Mouse (Mus musculus) spleen, adult 18-20 months (tissue): ENCODE data around the gene Atxn7l2.
A peak's percentile ranks its signal among the peaks of the same experiment; 100 is the strongest.

Source experiments
- DNase-seq, 2 experiments: peaks; one replicate each; pipeline ENCODE4 v3.0.0; 2022; ENCODE audit warnings: mixed read lengths in 2 of 2

Gene Atxn7l2

GRCm38 (mm10) chr3:108204470-108204869 lies 6.3 kb downstream of the Atxn7l2 start:
- DNase-seq = no peak

DNA sequence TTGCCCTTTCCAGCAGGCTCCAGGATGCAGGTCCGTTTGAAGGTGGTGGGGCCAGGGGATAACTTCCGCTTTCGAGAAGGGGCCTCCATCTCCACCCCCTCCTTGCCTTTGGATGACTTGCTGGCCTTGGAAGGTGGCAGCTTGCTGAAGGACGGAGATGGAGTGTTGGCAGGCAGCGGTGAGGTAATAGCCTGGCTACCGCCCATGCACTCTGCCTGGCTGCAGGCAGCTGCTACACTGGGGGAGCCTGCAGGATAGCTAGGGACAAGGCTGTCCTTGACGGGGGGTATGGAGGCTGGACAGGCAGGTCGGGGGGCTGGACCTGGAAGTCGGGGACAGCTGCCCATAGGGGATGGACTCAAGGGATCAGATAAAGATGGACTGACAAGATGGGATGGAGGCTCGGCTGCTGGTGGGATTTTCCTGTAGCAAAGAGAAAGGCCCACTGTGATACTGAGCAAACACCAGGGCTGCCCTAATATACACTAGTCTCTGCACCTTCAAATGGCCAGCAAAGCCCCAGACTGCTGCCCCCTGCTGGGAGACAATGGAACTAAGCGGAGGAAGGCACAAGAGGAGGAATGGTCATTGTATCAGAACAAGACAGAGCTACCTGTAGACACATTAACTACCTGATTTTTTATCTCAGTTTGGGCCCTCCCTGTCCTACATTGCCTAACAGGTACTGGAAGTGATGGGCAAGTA lies 7.0 kb downstream of the Atxn7l2 start:
- peak; percentile 63 to 85 for DNase-seq

GRCm38 (mm10) chr3:108203212-108203611 lies 7.5 kb downstream of the Atxn7l2 start:
- DNase-seq = no peak

- no peak for DNase-seq
These were observed 8.2 kb downstream of the Atxn7l2 start for GRCm38 (mm10) chr3:108202506-108202905.

DNA sequence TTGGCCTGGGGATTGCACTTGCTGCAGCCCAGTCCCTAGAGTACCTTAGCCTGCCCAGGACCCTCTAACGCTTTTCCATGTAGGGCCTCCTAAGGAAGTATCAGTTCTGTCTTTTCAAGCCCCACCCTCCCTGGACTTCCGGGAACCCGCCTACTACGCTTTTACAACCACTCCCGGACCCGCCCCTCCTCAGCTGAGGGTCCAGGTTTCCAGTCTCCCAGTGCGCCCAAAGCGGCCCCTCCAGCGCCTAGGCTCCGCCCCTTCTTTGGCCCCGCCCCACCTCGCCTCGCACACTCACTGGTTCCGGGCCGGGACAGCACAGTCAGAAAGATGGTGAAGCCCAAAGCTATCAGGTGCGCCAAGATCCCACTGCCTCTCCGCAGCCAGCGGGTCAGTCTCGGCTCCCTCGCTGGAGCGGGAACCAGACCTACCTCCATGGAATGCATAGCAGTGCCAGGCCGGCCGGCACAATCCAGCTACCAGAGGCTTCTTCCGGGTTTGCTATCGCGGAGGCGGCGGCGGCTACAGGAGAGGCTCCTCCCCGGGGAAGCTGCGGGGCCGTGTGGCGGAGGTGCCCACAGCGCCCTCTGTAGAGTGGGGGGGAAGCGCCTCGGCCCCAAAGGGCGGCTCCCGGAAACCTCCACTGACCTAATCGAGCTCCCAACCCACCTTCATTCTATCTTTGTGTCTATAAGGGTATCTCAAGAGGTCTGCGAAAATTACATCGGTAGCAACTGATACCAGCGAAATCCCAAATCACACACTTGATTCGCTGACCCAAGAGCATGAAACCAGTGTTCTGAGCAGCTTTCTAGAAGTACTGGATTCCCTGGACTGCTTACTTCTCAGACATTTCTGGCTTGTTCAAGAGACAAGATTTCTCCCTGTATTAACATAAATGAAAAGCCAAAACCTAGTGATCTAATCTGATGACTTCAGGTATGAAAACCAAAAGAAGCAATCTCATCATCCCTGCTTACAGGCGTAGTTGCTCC lies 10.1 kb downstream of the Atxn7l2 start, which contains the start of gene Cyb561d1:
Gene Cyb561d1, minus strand, starts transcription at position 884 of the 995 bp plus-strand sequence.
- DNase-seq = peak; percentile 94 to 96

- DNase-seq = no peak
These were observed 11.5 kb downstream of the Atxn7l2 start for GRCm38 (mm10) chr3:108199231-108199630.

DNA sequence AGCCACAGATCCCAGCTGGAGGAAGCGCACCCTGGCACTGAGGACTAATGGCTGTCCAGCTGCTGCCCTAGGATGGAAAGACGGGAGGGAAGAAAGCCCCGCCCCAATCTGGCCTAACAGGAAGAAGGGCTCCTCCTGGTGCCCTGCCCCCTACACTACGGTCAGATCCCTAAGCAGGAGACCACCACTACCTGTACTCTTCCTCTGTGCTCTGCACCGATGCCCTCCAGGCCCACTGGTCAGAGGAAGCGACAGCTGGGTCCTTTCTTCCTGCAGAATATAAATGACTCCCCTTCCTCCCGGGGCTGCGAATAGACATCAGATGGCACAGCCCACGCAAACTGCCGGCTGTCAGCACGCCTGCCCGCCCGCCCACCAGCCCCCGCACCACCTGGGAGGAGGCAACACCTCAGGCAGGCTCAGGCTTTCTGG lies 13.7 kb downstream of the Atxn7l2 start:
- DNase-seq = no peak

DNA sequence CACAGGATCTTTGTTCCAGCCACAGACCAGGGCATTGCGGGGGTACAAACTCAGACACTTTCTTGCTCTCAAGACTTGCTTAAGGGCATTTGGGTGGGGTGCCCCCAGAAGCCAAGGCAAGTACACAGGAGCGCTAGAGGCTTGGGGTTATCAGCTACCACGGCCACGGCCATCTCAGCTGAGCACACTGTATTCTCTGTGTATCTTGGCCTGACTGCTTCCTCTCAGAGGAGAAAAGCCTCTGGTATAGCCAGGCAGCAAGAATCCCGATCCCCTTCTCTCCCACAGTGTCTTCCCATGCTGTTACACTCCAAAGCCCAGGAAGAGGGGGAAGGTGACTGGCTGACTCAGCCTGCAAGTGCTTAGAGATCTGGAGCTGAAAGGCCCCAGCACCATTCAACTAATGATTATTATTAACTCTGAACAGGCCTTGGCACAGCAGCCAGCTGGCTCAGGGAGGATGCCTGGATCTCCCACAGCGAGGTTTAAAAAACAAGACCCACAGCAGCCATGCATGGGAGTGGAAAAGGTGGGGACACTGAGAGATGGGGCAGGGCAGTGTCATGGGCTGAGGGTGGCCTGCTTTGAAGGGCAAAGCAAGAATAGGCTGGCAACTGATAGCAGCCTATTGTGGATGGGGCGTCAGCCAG lies 14.7 kb downstream of the Atxn7l2 start:
- DNase-seq = no peak

DNA sequence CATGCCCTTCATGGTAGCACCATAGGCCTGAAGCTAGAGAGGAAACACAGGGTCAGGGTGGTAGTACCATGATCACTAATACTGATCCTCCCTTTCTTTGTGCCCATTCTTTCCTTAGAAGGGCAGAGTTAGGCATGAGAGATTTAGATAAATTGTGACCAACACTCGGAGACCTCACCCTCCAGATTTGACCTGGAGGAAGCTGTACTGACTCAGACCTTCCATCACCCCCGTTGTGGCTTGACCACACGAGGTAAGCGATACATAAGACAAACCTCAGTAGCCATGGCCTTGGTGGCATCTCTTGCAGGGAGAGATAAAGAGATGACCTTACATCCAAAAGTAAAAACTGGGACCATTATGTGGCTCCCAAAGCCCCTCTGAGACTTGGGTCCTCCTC lies 15.4 kb downstream of the Atxn7l2 start:
- no peak for DNase-seq

GRCm38 (mm10) chr3:108193686-108194085 lies 17.0 kb downstream of the Atxn7l2 start:
- DNase-seq = no peak

DNA sequence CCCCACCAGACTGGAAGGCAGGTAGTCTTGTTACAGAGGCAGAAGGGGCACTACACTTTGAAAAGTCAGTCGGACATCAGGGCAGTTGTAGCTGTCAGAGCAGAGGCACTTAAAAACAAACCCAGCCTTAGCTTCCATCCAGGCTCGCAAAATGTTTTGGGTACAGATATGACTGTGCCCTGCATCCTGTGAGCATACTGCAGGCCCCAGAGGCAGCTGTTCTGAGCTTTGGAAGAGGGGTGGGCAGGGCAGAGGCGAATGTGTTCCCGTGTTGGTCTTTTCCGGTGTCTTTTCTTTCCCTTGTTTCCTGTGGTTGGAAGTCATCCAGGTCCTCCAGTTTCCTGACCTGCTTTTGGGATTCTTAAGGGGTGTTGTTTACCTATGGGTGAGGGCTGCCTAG lies 20.8 kb downstream of the Atxn7l2 start:
- DNase-seq = no peak

DNA sequence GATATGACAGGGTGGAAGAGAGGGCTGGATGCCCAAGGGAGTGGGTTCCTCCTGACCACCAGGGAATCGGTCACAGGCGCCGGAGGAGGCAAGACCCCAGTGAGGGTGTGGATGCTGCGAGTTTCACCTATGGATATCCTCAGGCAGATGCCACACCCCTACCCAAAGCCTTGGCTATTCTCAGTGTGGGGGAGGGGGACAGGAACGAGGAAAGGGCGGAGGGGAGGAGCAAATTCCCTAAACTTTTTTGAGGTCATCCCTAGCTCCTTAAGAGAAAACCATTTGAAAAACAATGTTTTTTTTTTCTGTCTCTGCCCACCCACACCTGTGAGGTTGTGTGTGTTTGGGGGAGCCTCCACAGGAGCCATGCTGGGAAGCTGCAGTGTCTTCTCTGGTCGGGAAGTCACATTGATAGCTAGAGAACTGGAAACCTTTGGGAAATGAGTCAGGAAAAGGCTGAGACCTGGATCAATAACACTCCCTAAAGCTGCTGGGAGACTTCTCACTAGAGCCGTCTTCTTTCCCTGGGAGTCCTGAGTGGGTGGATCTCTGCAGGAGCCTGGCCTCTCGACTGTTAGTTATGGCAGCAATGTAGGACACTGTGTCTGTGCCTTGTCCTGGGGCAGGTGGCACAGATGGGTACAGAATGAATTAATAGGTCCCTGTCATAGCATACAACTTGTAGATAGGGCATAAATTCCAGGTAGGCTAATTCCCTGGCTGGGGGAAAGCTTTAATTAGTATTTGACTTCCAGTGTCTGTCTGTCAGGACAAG lies 21.8 kb downstream of the Atxn7l2 start:
- DNase-seq = no peak

DNA sequence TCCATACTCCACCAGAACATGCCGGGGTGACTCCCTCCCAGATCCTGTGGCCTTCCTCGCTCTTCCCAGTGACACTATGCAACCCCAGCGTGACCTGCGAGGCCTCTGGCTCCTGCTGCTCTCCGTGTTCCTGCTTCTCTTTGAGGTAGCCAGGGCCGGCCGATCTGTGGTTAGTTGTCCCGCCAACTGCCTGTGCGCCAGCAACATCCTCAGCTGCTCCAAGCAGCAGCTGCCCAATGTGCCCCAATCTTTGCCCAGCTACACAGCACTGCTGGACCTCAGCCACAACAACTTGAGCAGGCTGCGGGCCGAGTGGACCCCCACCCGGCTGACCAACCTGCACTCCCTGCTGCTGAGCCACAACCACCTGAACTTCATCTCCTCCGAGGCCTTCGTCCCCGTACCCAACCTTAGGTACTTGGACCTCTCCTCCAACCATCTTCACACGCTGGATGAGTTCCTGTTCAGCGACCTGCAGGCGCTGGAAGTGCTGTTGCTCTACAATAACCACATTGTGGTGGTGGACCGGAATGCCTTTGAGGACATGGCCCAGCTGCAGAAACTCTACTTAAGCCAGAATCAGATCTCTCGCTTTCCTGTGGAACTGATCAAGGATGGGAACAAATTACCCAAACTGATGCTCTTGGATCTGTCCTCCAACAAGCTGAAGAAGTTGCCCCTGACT lies 23.5 kb downstream of the Atxn7l2 start:
- no peak for DNase-seq

- DNase-seq = peak in 1 of 2 experiments; percentile 47
These were observed 24.4 kb downstream of the Atxn7l2 start, which contains the start of gene Amigo1 for GRCm38 (mm10) chr3:108186098-108187047. TSS of gene Amigo1 (plus strand) at chr3:108186335.

DNA sequence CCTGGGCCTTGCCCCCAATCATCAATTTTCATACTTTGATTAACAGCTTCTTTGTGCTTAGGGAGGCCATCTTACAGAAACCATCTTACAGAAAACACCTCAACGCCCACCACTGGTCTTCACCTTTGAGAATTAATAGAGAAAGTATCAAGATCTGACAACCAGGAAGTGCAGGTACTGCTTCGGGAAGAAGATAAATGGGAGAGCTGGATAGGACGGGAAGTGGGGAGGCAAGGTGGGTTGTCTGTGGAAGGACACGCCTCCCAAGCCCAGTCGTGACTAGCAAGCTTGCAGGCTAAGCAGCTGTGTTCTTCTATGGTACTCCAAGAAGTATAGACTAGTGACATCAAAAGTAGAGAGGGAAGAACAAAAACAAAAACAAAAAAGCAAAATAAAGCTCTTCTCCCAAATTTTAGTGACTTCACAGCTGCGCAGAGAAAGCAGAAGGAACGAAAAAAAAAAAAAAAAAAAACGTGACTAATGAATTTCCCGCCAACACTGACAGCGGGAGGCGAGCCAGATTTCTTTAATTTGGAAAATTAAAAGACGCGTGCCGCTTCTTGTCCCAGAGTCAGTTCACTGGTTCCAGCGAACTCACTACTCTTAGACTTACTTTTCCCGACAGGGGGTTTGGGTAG lies 25.2 kb downstream of the Atxn7l2 start:
- DNase-seq = no peak

- no peak for DNase-seq
These were observed 26.0 kb downstream of the Atxn7l2 start for GRCm38 (mm10) chr3:108184742-108185141.

- DNase-seq = no peak
These were observed 30.2 kb downstream of the Atxn7l2 start for GRCm38 (mm10) chr3:108180514-108180913.

DNA sequence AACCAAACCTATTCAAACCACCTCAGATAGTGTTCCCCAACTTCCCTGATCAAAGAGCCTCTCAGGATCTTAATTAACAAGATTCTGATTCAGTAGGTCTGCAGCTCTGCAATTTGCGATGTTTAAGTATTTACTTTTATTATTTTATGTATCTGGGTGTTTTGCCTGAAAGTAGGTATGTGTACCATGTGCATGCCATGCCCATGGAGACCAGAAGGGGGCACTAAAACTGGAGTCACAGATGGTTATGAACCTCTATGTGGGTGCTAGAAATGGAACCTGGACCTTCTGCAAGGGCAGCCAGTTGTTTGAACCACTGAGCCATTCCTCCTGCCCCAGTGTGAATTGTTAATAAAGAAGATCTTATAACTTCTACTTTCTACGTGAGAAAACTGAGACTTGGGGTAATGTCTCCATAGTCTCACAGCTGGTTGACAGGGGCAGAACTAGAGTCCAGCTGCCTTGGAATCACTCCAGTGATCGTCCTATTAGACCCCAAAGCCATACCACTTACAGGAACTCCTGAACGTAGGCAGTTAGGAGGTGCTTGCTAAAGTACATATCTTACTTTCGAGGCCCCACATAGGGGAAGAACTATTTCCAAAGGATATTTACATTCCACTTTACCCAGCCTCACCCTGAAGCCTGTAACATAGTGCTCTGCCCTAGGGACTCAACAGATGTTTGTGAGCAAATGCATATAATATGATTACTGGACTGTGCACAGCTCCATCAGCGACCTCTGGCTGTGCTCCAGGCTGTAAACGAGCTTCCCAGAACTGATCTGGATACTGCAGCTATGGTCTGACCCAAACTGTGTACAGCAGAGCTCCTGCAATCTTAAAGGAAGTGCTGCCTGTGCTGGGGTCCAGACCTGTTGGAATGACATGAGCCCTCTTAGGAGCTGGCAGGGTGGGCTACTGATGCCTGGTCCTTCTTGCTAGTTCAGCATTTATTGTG lies 31.7 kb downstream of the Atxn7l2 start:
- no peak for DNase-seq
